Mouse (Mus musculus): Measurements from ENCODE around the gene Cnot10. TPM values are rescaled to one million over a fixed set of nuclear protein-coding genes. Genes with fewer than 3 reads are reported as not detected.

The Cnot10 gene
- polyA plus RNA-seq, 1 experiment from 2014 or later: 13.8 TPM

DNA sequence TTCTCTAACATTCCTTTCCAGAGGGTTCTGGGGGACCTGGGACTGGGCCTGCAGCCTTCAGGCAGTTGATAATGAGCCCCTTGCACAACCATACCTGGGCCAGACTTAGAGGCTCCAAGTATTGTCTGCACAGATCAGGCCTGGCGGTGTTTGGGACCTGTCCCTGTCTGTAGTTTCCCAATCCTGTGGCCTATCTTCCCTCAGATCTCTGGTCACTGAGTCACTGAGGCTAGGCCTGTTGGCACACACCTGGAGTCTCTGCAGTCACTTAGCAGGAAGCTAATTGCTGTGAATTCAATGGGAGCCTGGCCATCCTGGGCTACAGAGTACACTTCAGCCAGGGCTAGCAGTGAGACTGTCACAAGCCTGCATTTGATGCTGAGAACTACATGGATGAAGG is 64.0 kb downstream of the Cnot10 start:
- no peak overlapping the region for H3K4me3 ChIP-seq (ENCODE audit: inconsistent target)
- H3K36me3 ChIP-seq (ENCODE audit: inconsistent target): no peaks in the 10 kb centered on the region
- H3K79me2 ChIP-seq (ENCODE audit: inconsistent target): no peaks in the 10 kb centered on the region
- H3K27ac ChIP-seq: no peak overlapping the region
- 93% methylated on average over 1 of the region's 1 CpGs for WGBS (ENCODE audit: missing documents)

DNA sequence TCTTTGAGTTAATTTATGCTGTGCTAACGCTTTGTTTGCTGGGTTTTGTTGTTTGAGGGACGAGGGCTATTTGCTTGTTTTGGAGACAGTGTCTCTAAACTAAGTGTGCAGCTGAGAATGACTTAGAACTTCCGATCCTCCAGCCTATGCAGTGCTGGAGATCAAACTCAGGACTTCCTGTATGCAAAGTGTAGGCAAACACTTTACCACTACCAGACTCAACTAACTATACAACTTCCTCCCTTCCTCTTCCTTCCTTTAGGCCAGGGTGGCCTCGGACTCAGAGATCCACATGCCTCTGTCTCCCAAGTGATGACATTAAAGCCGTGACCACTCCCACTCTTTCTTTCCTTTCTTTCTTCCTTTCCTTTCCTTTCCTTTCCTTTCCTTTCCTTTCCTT is 66.5 kb downstream of the Cnot10 start:
- WGBS (ENCODE audit: missing documents): 29% methylated on average over 5 of the region's 5 CpGs

DNA sequence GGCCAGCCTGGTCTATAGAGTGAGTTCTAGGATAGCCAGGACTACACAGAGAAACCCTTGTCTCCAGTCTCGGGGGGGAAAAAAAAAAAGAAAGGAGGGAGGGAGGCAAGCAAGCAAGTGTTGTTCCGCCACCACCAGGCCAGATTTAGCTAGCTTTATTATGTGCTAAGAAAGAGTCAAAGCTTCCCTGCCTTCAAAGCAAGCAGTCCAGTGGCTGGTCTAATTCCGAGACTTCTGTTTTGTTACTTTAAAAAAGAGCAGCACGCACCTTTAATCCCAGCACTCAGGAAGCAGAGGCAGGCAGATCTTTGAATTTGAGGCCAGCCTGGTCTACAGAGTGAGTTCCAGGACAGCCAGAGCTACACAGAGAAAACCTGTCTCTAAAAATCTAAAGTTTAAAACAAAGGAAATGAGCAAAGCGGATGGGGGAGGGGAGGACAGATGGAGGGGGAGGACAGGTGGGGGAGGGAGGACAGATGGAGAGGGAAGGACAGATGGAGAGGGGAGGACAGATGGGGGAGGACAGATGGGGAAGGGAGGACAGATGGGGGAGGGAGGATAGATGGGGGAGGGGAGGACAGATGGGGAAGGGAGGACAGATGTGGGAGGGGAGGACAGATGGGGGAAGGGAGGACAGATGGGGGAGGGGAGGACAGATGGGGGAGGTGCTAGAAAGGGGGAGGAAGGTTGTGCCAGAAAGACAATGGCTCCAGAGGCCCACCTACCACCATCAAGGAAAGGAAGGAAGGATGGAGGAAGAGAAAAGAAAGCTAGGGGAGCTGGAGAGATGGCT is 71.1 kb downstream of the Cnot10 start:
- H3K4me3 ChIP-seq (ENCODE audit: inconsistent target): no peak overlapping the region
- no peaks in the 10 kb centered on the region for H3K79me2 ChIP-seq (ENCODE audit: inconsistent target)
- no peaks in the 10 kb centered on the region for H3K36me3 ChIP-seq (ENCODE audit: inconsistent target)
- WGBS (ENCODE audit: missing documents): 98% methylated on average over 4 of the region's 5 CpGs
- H3K27ac ChIP-seq: no peak overlapping the region

More for the DNA sequence above, 66.5 kb downstream of the Cnot10 start:
- Histone ChIP-seq H3K4me3 (ENCODE audit: inconsistent target) (no peak overlapping the region), H3K79me2 (ENCODE audit: inconsistent target) (no peaks in the 10 kb centered on the region), H3K27ac (no peak overlapping the region), H3K36me3 (ENCODE audit: inconsistent target) (no peaks in the 10 kb centered on the region)

DNA sequence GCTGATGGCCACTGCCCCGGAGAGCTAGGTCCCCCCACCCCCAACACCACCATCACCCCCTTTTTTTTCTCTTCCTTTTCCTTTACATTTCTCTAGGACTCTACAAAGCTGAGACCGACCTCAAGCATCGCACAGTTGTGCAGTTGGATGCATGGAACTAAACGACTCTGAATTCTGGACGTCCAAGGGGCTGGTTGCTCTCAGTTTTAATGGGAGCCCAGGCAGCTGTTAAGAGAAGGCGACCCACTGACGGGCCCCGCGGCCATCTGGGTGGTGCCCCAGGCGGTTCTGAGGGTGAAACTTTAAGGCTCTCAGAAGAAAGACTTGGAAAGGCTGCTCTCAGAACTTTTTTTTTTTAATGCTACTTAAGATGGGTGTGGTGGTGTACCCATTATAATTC is 75.3 kb downstream of the Cnot10 start:
- Histone ChIP-seq H3K36me3 (ENCODE audit: inconsistent target) (no peaks in the 10 kb centered on the region), H3K79me2 (ENCODE audit: inconsistent target) (no peaks in the 10 kb centered on the region), H3K4me3 (ENCODE audit: inconsistent target) (no peak overlapping the region), H3K27ac (no peak overlapping the region)
- WGBS (ENCODE audit: missing documents): 10% methylated on average over 10 of the region's 10 CpGs

DNA sequence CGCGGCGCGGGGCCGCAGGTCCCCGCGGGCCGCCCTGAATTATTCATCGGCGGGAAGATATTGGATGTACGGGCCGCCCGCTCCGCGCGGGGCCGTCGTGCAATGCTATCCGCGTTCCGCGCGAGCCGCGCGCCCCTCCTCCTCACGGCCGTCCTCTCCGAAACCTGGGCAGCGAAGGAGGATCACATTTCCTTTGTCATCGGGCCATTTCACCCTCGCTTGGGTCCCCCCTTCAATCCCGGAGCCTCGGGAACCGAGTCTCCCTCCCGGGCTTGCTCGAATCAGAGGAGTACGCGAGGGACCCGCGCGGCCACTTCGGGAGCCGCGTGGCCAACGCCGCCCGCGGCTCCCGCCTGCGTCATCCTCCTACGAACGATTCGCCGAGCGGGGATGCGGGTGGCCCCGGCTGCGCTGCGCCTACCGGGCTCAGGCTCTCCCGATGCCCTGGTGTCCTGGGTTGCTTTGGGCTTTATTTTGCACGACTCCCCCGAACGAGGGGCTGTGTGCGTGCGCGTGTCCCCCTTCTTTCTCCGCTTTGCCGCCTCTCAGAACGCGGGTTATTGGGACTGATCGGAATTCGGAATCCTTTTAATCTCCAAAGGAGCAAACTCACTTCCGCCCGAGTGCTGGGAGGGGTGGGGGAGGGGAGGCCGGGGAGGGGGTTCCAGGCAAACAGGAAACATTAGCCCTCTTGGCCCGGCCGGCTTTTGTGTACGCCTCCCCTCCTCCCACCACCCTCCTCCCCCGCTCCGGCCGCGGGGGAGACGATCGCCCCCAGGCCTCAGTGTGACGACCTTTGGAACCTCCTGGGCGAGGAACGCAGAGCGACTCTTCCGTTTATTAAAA is 76.0 kb downstream of the Cnot10 start, which contains the start of gene Trim71:
Gene Trim71 (minus strand): TSS at position 609 of the 846 bp plus-strand sequence.
- 1% methylated on average over 76 of the region's 91 CpGs for WGBS (ENCODE audit: missing documents)
- H3K4me3 ChIP-seq (ENCODE audit: inconsistent target): no peak within 1 kb of the TSS
- no peak within 1 kb of the TSS for H3K27ac ChIP-seq

DNA sequence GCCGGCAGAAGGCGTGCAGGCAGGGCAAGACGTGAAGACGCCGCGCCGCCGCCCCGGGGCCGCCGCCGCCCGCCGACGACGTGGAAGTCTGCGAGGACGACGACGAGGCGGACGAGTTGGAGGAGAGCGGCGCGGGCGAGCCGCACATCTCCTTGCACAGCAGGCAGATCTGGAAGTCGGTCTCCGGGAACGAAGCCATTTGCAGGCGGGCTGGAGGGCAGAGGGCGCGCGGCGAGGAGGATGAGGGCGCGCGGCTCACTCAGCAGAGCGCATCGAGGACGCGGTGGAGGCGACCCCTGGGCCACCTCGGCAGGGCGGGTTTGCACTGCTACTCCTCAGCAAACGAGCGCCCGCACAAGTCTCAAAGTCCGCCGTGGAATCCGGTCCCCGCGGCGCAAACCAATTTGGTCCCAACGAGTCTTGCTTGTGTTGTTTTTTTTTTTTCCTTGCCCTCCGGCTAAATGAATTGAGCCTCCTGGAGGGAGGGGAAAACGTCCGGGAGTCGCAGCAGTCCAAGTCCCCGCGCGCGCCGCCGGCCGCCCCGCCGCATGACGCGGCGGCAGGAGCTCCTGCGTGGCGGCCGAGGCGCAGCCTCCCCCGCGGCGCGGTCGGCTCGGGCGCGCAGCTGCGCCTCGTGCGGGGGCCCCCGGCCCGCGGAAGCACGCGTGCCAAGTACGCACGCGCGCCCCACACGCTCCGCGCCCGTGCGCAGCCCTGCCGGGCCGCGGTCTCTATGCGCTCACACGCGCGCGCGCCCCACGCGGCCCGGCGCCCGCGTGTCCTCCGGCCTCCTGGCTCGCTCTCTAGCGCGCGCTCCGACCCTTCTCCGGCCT is 76.8 kb downstream of the Cnot10 start:
- Histone ChIP-seq H3K36me3 (ENCODE audit: inconsistent target) (no peaks in the 10 kb centered on the region), H3K4me3 (ENCODE audit: inconsistent target) (no peak overlapping the region), H3K27ac (no peak overlapping the region), H3K79me2 (ENCODE audit: inconsistent target) (no peaks in the 10 kb centered on the region)
- WGBS (ENCODE audit: missing documents): 2% methylated on average over 117 of the region's 122 CpGs

More for the DNA sequence above, 76.0 kb downstream of the Cnot10 start, which contains the start of gene Trim71:
- Histone ChIP-seq H3K36me3 (ENCODE audit: inconsistent target) (no peaks in the 10 kb centered on the region), H3K79me2 (ENCODE audit: inconsistent target) (no peaks in the 10 kb centered on the region)

DNA sequence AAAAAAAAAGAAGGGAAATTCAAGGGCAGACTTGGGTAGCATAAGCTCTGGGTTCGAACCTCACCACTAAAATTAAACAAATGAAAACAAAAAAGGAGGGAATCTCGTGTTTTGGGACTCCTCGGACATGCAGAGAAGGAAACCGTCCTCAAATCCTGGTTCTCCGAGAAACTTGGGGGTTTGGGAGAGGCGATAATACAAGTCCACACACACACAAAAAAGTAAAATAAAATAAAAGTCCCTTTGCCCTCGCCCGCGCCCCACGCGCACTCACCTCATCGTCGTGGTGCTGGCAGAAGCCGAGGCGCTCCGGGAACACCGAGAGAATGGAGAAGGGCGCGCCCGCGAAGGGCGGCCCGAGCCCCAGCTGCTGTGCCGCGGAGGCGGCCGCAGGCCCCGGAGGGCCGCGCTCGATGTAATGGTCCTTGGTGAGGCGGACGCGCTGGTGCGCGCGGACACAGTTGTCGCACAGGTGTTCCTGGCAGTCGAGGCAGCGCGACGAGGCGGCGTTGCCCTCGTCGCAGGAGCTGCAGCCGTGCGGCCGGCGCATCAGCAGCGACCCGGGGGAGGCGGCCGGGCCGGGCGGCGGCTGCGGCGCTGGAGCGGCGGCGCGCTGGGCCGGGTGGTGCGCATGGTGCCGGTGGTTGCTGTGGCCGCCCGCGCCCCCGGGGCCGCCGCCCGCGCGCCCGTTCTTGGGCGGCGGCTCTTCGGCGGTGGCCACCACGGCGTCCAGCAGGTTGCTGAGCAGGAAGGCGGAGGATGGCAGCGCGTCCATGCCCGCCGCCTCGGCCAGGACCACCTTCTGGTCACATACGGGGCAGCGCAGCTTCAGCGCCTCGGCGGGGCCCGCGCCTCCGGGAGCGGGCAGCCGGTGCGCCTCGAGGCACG is 77.7 kb downstream of the Cnot10 start:
- H3K27ac ChIP-seq: no peak overlapping the region
- H3K4me3 ChIP-seq (ENCODE audit: inconsistent target): no peak overlapping the region
- WGBS (ENCODE audit: missing documents): 2% methylated on average over 99 of the region's 101 CpGs
- no peaks in the 10 kb centered on the region for H3K79me2 ChIP-seq (ENCODE audit: inconsistent target)
- no peaks in the 10 kb centered on the region for H3K36me3 ChIP-seq (ENCODE audit: inconsistent target)

DNA sequence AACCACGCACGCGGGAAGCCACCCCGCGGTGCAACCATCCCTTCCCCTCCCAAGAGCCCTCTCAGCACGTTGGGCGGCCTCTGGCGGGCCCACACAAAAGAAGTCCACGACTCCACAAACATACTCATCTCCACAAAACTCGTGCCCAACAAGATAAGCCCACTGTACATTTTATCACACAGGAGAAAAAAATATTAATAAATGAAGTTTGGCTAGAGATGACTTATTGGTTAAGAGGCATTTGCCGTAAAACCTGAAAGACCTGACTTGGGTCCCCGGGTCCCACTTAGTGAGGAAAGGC is 78.4 kb downstream of the Cnot10 start:
- Histone ChIP-seq H3K4me3 (ENCODE audit: inconsistent target) (no peak overlapping the region), H3K27ac (no peak overlapping the region), H3K36me3 (ENCODE audit: inconsistent target) (no peaks in the 10 kb centered on the region), H3K79me2 (ENCODE audit: inconsistent target) (no peaks in the 10 kb centered on the region)
- WGBS (ENCODE audit: missing documents): 3% methylated on average over 12 of the region's 12 CpGs

DNA sequence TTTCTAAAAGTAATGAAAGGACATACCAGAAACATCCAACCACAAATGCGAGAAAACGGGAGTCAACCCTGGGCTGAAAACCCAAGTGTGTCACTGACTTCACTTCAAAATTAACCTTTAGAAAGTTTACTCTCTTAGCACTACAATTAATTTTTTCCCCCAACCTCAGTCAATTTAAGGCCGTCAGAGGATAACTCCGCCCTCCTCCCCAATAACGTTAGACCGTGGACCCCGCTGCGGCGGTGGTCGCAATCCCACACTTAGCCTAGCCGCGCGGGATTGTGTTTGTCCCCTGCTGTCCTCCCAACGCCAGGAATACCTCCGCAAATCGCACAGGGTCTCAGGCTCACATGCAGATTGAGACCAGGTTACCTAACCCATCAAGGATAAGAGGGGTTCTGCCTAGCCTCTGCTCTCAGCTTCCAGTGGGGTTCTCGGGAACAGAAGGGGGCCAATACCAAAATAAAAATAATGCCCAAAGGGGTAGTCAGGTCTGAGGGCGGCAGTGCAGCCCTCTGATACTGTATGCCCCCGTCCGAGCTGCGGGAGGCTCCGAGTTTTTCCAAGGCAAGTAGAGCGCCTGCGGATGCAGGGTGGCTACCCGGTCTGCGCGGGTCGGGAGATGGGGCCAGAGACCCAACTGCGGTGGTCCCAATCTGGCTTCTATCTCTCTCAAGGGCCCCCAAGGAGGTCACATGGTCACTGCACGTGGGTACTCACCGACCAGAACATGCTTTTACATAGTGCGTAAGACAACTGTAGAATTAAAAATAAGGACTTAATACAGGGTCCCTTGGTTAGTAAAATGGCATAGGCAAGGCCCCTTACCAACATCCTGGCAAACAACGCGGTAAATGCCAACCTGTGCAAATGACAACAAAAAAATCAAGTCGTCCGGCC is 79.0 kb downstream of the Cnot10 start:
- Histone ChIP-seq H3K27ac (no peak overlapping the region), H3K4me3 (ENCODE audit: inconsistent target) (no peak overlapping the region), H3K79me2 (ENCODE audit: inconsistent target) (no peaks in the 10 kb centered on the region), H3K36me3 (ENCODE audit: inconsistent target) (no peaks in the 10 kb centered on the region)
- WGBS (ENCODE audit: missing documents): 7% methylated on average over 34 of the region's 36 CpGs

DNA sequence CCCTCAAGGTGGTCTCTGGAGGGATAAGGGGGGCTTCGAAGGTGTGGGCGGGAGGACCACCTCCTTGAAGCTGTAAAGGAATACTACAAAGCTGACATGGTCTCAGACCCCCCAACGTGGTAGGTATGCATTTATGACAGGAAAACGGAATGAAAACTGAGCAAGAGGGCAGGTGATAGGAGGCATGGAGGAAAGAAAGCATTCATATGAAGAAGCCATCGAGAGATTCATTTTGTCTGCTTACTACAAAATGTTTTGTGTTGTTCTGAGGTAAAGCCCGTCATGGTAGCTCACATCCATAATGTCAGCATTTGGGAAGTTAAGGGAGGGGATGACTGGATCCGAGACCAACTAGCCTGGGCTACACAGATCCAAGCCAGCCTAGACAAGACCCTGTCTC is 79.8 kb downstream of the Cnot10 start:
- Histone ChIP-seq H3K4me3 (ENCODE audit: inconsistent target) (no peak overlapping the region), H3K79me2 (ENCODE audit: inconsistent target) (no peaks in the 10 kb centered on the region), H3K27ac (no peak overlapping the region), H3K36me3 (ENCODE audit: inconsistent target) (no peaks in the 10 kb centered on the region)
- 31% methylated on average over 7 of the region's 7 CpGs for WGBS (ENCODE audit: missing documents)

DNA sequence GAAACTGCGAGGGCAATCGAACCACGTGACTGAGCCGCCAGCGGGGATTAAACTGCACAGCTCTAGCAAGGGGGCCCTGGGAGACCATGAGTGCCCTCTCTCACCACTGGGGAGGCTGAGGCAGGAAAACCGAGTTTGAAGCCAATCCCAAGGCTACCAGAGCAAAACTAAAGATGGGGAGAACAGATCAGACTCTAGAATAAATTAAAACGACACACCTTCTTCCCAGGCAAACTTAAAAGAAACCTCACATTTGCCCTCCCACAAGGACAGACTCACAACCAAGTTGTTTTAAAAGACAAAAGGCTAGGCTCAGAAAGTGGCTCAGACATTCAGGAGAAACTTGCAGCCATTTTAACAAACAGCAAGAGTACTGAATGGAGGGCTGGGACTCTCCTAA is 82.9 kb downstream of the Cnot10 start:
- Histone ChIP-seq H3K27ac (no peak overlapping the region), H3K36me3 (ENCODE audit: inconsistent target) (no peaks in the 10 kb centered on the region), H3K4me3 (ENCODE audit: inconsistent target) (no peak overlapping the region), H3K79me2 (ENCODE audit: inconsistent target) (no peaks in the 10 kb centered on the region)
- WGBS (ENCODE audit: missing documents): 49% methylated on average over 7 of the region's 7 CpGs

DNA sequence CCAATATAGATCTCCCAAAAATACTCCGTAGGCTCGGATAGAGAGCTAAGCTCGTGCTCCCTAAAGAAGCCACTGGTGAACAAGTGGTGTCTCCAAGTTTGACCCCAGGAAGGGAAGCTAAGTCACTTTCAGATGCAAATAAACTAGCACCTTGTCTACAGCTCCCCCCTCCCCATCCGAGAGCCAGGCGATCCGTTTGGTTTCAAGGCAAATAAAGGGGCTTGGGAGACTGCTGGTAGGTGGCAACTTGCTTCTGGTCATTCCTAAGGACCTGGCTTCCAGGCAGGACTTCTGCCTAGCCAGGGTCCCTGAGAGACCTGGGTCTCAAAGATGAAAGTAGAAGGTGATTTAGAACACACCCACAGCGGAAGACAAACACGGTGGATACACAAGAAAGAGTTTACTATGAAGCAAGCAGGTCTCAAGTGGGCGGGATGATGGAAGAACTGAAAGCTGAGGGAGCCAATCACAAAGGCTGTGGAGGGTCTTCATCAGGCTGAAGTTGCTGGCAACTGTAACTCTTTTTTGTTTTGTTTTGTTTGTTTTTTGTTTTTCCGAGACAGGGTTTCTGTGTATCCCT is 83.6 kb downstream of the Cnot10 start:
- Histone ChIP-seq H3K27ac (no peak overlapping the region), H3K4me3 (ENCODE audit: inconsistent target) (no peak overlapping the region), H3K79me2 (ENCODE audit: inconsistent target) (no peaks in the 10 kb centered on the region), H3K36me3 (ENCODE audit: inconsistent target) (no peaks in the 10 kb centered on the region)
- WGBS (ENCODE audit: missing documents): 79% methylated on average over 10 of the region's 10 CpGs
